Mouse (Mus musculus) Patski (cell line): ENCODE data around the gene Npnt. TPM values are rescaled to one million over a fixed set of nuclear protein-coding genes. Genes with fewer than 3 reads are reported as not detected.

Experiments used
- ATAC-seq: fragments of 100-300 bp; one replicate; pipeline ENCODE4 v1.8.0; 2021
- CTCF ChIA-PET: fragments of 350-600 bp; sonication (Branson Sonifier 250); formaldehyde crosslinking; loops from one replicate; lab custom pipeline; 2022; ENCODE audit warnings: inconsistent platforms; lab: Charles Lee
- POLR2A ChIA-PET: fragments of 350-600 bp; sonication (Branson Sonifier 250); formaldehyde crosslinking; loops from one replicate; lab custom pipeline; 2022; ENCODE audit warnings: antibody characterized with exemption, inconsistent platforms; lab: Charles Lee
- DNase-seq: peaks from one replicate; pipeline ENCODE4 v3.0.0-alpha.2; 2011; ENCODE audit warnings: low read depth, low spot score
- H3K27me3 ChIP-seq: fragments of 371-371 bp; one replicate; pipeline ENCODE4 v1.5.1; 2021
- CTCF ChIP-seq: fragments of 100-300 bp; IDR thresholded peaks from one replicate; pipeline ENCODE4 v1.5.1; 2021
- in situ Hi-C: fragments of 300-500 bp; cut with MboI; formaldehyde crosslinking; loops from 3 replicates; pipeline ENCODE4 v1.11.1; 2018; ENCODE audit warnings: low pct_unique_long_range_greater_than_20kb, mixed read lengths
- polyA plus RNA-seq: library from polyadenylated mRNA; unstranded; gene quantifications from one replicate; pipeline ENCODE4 v1.2.3, GENCODE M21; 2021

Gene Npnt
- polyA plus RNA-seq, 1 experiment from 2014 or later = 460 TPM

- in situ Hi-C loops = no loop called here
- POLR2A ChIA-PET = no interaction called here
- no peaks in the 10 kb centered on the region for H3K27me3 ChIP-seq
- CTCF ChIA-PET = interaction anchor here (1.2 kb wide), 1 partner anchor 12 kb away, joined by 3 read pairs; no protein-coding TSS in a partner anchor
- no peak for ATAC-seq
- TF ChIP-seq CTCF = no peak
- no peak for DNase-seq
These were observed 52.2 kb downstream of the Npnt start for GRCm38 (mm10) chr3:132897891-132898290.

- ChIA-PET CTCF (interaction anchor here (1.0 to 1.2 kb wide), 2 partner anchors 8 to 12 kb away, joined by 3 read pairs; no protein-coding TSS in a partner anchor), POLR2A (interaction anchor here (1.0 kb wide), 1 partner anchor 13 kb away, joined by 3 read pairs; no protein-coding TSS in a partner anchor)
- H3K27me3 ChIP-seq = no peaks in the 10 kb centered on the region
- no peak for DNase-seq
- ATAC-seq = no peak
- in situ Hi-C loops = no loop called here
- TF ChIP-seq CTCF = no peak
These were observed 52.7 kb downstream of the Npnt start for GRCm38 (mm10) chr3:132897390-132897789.

- no peaks in the 10 kb centered on the region for H3K27me3 ChIP-seq
- ChIA-PET POLR2A (interaction anchor here (1.2 kb wide), 1 partner anchor 8 kb away, joined by 3 read pairs; no protein-coding TSS in a partner anchor), CTCF (interaction anchor here (1.3 to 3.9 kb wide), 2 partner anchors 9 to 40 kb away, joined by 3 to 22 read pairs; no protein-coding TSS in a partner anchor)
- DNase-seq = no peak
- in situ Hi-C loops = no loop called here
- no peak for ATAC-seq
- TF ChIP-seq CTCF = no peak
These were observed 56.0 kb downstream of the Npnt start for GRCm38 (mm10) chr3:132894086-132894485.

- ATAC-seq (no peak), DNase-seq (no peak)
- CTCF ChIA-PET = interaction anchor here (1.1 to 3.9 kb wide), 5 partner anchors 9 to 152 kb away, joined by 3 to 22 read pairs (median 3); no protein-coding TSS in a partner anchor
- POLR2A ChIA-PET = interaction anchor here (1.2 kb wide), 1 partner anchor 8 kb away, joined by 3 read pairs; no protein-coding TSS in a partner anchor
- no peaks in the 10 kb centered on the region for H3K27me3 ChIP-seq
- in situ Hi-C loops = no loop called here
- TF ChIP-seq CTCF = no peak
These were observed 56.4 kb downstream of the Npnt start for GRCm38 (mm10) chr3:132893676-132894075.

GRCm38 (mm10) chr3:132893044-132893443 is 57.0 kb downstream of the Npnt start:
- peak; percentile 47 for TF ChIP-seq CTCF
- ATAC-seq = no peak
- ChIA-PET CTCF (interaction anchor here (0.8 to 3.9 kb wide), 7 partner anchors 10 to 151 kb away, joined by 3 to 22 read pairs (median 3); no protein-coding TSS in a partner anchor), POLR2A (interaction anchor here (1.2 kb wide), 1 partner anchor 9 kb away, joined by 3 read pairs; no protein-coding TSS in a partner anchor)
- no peak for DNase-seq
- H3K27me3 ChIP-seq = no peaks in the 10 kb centered on the region
- in situ Hi-C loops = no loop called here

- CTCF ChIA-PET = interaction anchor here (0.8 to 3.9 kb wide), 8 partner anchors 10 to 151 kb away, joined by 3 to 22 read pairs (median 4); partner anchors contain the start of gene Npnt
- POLR2A ChIA-PET = no interaction called here
- TF ChIP-seq CTCF = no peak
- no peaks in the 10 kb centered on the region for H3K27me3 ChIP-seq
- ATAC-seq (no peak), DNase-seq (no peak)
- in situ Hi-C loops = no loop called here
These were observed 57.6 kb downstream of the Npnt start for GRCm38 (mm10) chr3:132892481-132892880.

GRCm38 (mm10) chr3:132887074-132887848 is 62.8 kb downstream of the Npnt start:
- in situ Hi-C loops = no loop called here
- ChIA-PET CTCF (interaction anchor here (1.2 to 2.7 kb wide), 2 partner anchors 15 to 140 kb away, joined by 3 to 9 read pairs; no protein-coding TSS in a partner anchor), POLR2A (no interaction called here)

GRCm38 (mm10) chr3:132886419-132887050 is 63.6 kb downstream of the Npnt start:
- no peaks in the 10 kb centered on the region for H3K27me3 ChIP-seq
- POLR2A ChIA-PET = no interaction called here
- TF ChIP-seq CTCF = no peak
- in situ Hi-C loops = no loop called here
- CTCF ChIA-PET = interaction anchor here (1.2 kb wide), 1 partner anchor 11 kb away, joined by 3 read pairs; no protein-coding TSS in a partner anchor
- DNase-seq = no peak
- no peak for ATAC-seq

More at GRCm38 (mm10) chr3:132887074-132887848, 62.8 kb downstream of the Npnt start:
- no peak for TF ChIP-seq CTCF
- no peaks in the 10 kb centered on the region for H3K27me3 ChIP-seq
- ATAC-seq = peak; percentile 33
- DNase-seq = no peak

GRCm38 (mm10) chr3:132884459-132884858 is 65.6 kb downstream of the Npnt start:
- DNase-seq (no peak), ATAC-seq (no peak)
- in situ Hi-C loops = loop anchor here (5.0 kb wide), 1 partner anchor 137 kb away; no protein-coding TSS in a partner anchor
- no peaks in the 10 kb centered on the region for H3K27me3 ChIP-seq
- ChIA-PET CTCF (interaction anchor here (1.3 kb wide), 1 partner anchor 16 kb away, joined by 4 read pairs; no protein-coding TSS in a partner anchor), POLR2A (interaction anchor here (1.2 kb wide), 1 partner anchor 12 kb away, joined by 3 read pairs; no protein-coding TSS in a partner anchor)
- no peak for TF ChIP-seq CTCF

GRCm38 (mm10) chr3:132883256-132883655 is 66.8 kb downstream of the Npnt start:
- ATAC-seq (no peak), DNase-seq (no peak)
- POLR2A ChIA-PET = interaction anchor here (0.6 to 1.2 kb wide), 3 partner anchors 14 to 201 kb away, joined by 3 read pairs; no protein-coding TSS in a partner anchor
- in situ Hi-C loops = loop anchor here (5.0 kb wide), 1 partner anchor 136 kb away; no protein-coding TSS in a partner anchor
- no peak for TF ChIP-seq CTCF
- CTCF ChIA-PET = interaction anchor here (1.3 kb wide), 1 partner anchor 24 kb away, joined by 3 read pairs; no protein-coding TSS in a partner anchor
- no peaks in the 10 kb centered on the region for H3K27me3 ChIP-seq
